Mouse (Mus musculus) megakaryocyte progenitor cell, adult 5-6 weeks (primary cell): ENCODE results near the gene Fbxw2. TPM values are rescaled to one million over a fixed set of nuclear protein-coding genes. Genes with fewer than 3 reads are reported as not detected.
"Not testable (repeated sequence)": the region's sequence is repeated elsewhere in the genome, so short reads cannot be mapped to it uniquely, and the experiment has no call there.

Experiments
- ATAC-seq: replicated peaks from 2 replicates; pipeline ENCODE4 v1.8.0; 2016; ENCODE audit warnings: mild to moderate bottlenecking, moderate TSS enrichment, inconsistent platforms; ENCODE audit not compliant: poor library complexity
- total RNA-seq, 2 experiments: library from RNA; stranded (forward) in 1 of 2; stranded (reverse) in 1 of 2; fragments of 157-497, 149-512 nt in 1 of 2; fragments of 200-1000 nt in 1 of 2; gene quantifications; 2 replicates each; pipeline versions ENCODE4 v1.2.3 to v1.2.4; 2015 to 2017

Gene Fbxw2
- total RNA-seq, 2 experiments from 2014 or later: 48.8 to 49.1 TPM

GRCm38 (mm10) chr2:34815893-34816292, 10.2 kb downstream of the Fbxw2 start:
- ATAC-seq: not testable (repeated sequence)

GRCm38 (mm10) chr2:34812706-34813105, 13.4 kb downstream of the Fbxw2 start:
- ATAC-seq: no peak

- ATAC-seq: peak; percentile 31; the same call in 1 of the 2 replicates
These were observed 15.3 kb downstream of the Fbxw2 start for GRCm38 (mm10) chr2:34810775-34811174.

GRCm38 (mm10) chr2:34809568-34809967, 16.5 kb downstream of the Fbxw2 start:
- ATAC-seq: no peak

- ATAC-seq: no peak
These were observed 18.1 kb downstream of the Fbxw2 start for GRCm38 (mm10) chr2:34808057-34808456.

DNA sequence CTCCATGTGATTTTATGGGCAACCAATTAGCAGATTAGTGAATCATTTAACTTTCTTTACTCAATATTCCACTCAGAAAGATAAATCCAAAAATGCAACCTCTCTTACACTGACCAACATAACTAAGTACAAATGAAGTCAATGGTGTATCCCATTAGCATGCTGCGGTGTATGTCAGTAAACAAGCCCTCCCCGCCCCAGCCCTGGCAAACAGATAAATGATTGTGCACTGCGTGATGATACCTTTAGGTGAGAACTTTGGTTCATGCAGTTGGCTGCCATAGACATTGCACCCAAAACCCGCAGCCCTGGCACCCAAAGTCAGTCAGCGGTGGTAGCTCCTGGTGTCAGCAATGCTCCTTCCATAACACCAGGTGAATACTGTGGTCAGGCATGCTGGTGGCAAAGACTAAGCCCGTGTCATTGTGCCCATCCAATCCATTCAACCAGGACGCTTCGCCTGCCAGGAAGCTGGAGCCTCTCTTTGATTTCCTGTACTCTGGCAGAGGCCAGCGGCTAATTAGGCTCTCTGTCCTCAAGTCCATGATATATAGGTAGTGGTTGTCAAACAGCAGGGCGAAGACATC, 20.7 kb downstream of the Fbxw2 start:
- no peak for ATAC-seq

- ATAC-seq: peak; percentile 51
These were observed 21.3 kb downstream of the Fbxw2 start for GRCm38 (mm10) chr2:34804815-34805214.

GRCm38 (mm10) chr2:34804172-34804571, 21.9 kb downstream of the Fbxw2 start:
- no peak for ATAC-seq

DNA sequence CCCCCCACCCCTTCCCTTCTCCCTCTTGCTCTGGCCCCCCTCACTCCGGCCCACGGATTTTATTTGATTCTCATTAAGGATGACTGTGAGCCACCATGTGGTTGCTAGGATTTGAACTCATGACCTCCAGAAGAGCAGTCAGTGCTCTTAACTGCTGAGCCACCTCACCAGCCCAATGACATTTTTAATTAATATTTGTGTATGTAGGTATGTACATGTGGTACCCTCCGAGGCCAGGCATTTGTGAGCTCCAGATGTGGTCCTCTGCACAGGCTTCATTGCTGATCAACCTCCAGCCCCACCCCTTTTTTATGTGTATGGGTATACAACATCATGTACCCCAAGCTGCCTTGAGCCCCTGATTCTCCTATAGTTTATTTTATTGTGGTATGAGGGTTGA, 22.4 kb downstream of the Fbxw2 start:
- ATAC-seq: no peak

GRCm38 (mm10) chr2:34802565-34803245, 23.4 kb downstream of the Fbxw2 start:
- peak; percentile 28 for ATAC-seq

DNA sequence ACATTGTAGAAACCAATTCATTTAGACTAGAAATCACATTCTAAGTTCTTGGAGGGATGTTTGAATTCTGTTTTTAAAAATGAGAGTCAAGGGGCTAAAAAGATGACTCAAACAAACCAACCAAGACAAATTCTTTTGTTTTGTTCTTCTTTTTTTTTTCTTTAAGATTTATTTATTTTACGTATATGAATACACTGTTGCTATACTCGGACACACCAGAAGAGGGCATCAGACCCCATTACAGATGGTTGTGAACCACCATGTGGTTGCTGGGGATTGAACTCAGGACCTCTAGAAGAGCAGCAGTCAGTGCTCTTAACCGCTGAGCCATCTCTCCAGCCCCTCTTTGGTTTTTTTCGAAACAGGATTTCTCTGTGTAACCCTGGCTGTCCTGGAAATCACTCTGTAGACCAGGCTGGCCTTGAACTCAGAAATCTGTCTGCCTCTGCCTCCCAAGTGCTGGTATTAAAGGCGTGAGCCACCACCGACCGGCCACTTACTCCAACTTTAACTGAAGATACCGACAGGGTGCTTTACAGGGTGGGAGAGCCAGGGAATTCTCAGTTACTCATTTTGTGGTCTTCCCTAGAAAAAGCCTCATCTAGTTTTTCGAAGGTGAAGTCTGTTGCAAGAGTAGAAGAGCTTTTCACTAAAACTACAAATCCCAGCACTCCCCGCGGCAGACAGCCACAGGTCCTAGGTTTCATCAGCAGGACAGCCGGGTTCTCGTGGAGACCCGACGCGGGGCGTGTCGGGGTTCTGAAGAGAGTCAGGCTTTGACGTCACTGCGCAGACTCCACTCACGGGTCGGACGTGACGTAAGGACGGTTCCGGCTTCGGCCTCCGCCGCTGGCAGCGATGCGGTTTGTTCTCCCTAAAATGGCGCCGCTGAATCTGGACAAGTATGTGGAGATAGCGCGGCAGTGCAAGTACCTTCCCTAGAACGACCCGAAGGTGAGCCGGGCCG, 24.3 kb downstream of the Fbxw2 start:
- peak; percentile 79 for ATAC-seq

GRCm38 (mm10) chr2:34800371-34800770, 25.7 kb downstream of the Fbxw2 start:
- no peak for ATAC-seq

DNA sequence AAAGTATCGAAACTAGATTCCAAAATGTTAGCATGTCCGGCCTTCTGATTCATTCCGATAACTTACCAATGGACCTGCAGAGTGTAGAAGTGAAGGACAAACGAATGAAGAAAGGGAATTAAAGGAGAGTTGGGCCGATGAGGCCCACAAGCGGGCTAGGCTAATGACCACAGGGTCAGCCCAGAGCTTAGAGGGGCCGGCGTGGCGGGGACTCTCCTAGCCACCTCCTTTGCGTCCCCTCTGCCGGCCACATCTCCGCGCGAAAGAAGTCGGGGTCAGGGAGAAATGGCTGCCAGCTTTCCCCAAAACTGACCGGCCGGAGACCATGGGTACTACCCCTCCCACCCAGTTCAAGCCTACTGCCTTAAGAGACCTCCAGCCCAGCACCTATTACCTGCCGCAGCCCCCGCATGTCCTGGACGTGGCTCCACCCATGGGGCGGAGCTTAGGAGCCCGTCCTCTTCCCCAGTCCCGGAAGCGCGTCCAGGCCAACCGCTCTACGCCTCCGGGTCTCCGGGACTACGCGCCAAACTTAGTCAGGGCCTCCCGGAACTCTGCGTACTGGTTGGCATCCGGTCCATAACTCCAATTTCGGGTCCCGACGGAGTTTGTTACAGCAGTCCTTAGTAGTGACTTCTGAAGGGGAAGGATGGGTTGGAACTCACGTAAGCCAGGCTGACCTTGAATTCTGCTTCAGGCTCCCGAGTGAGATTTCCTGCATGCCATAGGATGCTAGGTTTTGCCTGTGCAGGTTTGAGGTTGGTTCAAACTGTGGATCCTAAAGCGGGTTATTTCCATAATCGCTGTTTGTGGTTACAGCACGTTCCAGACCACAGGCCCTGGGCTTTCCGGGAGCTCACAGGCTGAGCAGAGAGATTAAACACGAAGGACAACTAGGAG, 26.5 kb downstream of the Fbxw2 start, which contains the start of gene Rabepk:
Rabepk (minus strand) TSS at position 556 of the 900 bp plus-strand sequence.
- ATAC-seq: peak; percentile 72

GRCm38 (mm10) chr2:34795426-34795825, 30.7 kb downstream of the Fbxw2 start:
- no peak for ATAC-seq

DNA sequence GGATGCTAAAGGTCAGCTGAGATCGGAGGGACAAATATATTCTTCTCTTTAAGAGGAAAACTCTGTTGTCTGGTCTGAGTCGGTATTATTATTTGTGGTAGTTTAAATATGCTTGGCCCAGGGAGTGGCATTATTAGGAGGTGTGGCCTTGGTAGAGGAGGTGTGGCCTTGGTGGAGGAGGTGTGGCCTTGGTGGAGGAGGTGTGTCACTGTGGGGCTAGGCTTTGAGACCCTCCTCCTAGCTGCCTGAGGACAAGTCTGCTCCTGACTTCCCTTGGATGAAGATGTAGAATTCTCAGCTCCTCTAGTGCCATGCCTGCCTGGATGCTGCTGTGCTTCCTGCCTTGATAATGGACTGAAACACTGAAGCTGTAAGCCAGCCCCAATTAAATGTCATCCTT, 31.6 kb downstream of the Fbxw2 start:
- ATAC-seq: no peak

DNA sequence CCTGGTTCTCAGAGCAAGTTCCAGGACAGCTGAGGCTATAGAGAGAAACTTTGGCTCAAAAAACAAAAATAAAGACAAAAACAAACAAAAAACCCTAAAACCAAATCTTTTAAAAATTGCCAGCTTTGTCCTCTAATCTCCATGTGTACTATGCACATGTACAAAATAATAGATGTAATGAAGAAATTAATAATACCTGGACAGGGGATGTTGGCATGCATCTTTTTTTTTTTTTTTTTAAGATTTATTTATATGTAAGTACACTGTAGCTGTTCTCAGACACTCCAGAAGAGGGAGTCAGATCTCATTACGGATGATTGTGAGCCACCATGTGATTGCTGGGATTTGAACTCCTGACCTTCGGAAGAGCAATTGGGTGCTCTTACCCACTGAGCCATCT, 33.6 kb downstream of the Fbxw2 start:
- ATAC-seq: not testable (repeated sequence)

- ATAC-seq: peak; percentile 91
These were observed 35.8 kb downstream of the Fbxw2 start for GRCm38 (mm10) chr2:34790282-34790681.

DNA sequence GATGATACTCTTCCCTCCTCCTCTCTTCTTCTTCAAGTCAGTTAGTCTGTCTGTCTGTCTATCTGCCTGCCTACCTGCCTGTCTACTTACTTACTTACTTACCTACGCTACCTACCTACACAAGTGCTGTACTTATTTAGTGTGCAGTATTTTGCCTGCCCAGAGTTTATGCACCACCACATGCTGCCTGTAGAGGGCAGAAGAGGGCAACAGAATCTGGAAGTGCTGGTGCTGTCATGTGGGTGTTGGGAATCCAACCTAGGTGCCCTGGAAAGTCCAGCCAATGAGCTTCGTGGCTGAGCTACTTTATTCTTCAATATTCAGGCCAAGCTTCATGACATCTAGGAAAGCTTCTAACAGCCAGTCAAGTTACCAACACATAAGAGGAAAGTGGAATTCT, 42.0 kb downstream of the Fbxw2 start:
- ATAC-seq: peak; percentile 70

GRCm38 (mm10) chr2:34783064-34784020, 42.8 kb downstream of the Fbxw2 start:
- ATAC-seq: peak; percentile 90
